Mouse (Mus musculus) neural tube, embryonic 14.5 days (tissue): ENCODE measurements at regions not wholly inside any gene's neighbourhood (a gene's known extent, or its start where the extent isn't known, plus 50 kb on each side); places are given as distances from the start of the nearest gene placed in this dataset.

Source experiments
- ATAC-seq: fragments of 200-750 bp; cut with Nextera tagmentation; 2 replicates; pipeline ENCODE4 v1.8.0; 2017; ENCODE audit warnings: low read depth, mild to moderate bottlenecking, moderate TSS enrichment, moderate library complexity
- H3K27ac ChIP-seq: fragments of 300-500 bp; sonication (generic); 2 replicates; pipeline ENCODE4 v1.5.1; 2014; ENCODE audit warnings: low read depth, mild to moderate bottlenecking, control low read depth, low read length, moderate library complexity, mixed read lengths
- H3K27me3 ChIP-seq: fragments of 300-500 bp; sonication (generic); 2 replicates; pipeline ENCODE4 v1.6.1; 2014; ENCODE audit warnings: low read length; ENCODE audit not compliant: control insufficient read depth, insufficient read depth
- H3K36me3 ChIP-seq: fragments of 300-500 bp; sonication (generic); 2 replicates; pipeline ENCODE4 v1.6.1; 2014; ENCODE audit warnings: low read length, mixed read lengths; ENCODE audit not compliant: control insufficient read depth, insufficient read depth
- H3K4me1 ChIP-seq: fragments of 300-500 bp; sonication (generic); 2 replicates; pipeline ENCODE4 v1.6.1; 2014; ENCODE audit warnings: low read length; ENCODE audit not compliant: control insufficient read depth, insufficient read depth
- H3K4me2 ChIP-seq: fragments of 300-500 bp; sonication (generic); 2 replicates; pipeline ENCODE4 v1.6.1; 2014; ENCODE audit warnings: mild to moderate bottlenecking, low read depth, low read length, control low read depth
- H3K4me3 ChIP-seq: fragments of 300-500 bp; sonication (generic); 2 replicates; pipeline ENCODE4 v1.5.1; 2014; ENCODE audit warnings: low read depth, low read length, control low read depth, mixed read lengths
- H3K9ac ChIP-seq: fragments of 300-500 bp; sonication (generic); replicated peaks from 2 replicates; pipeline ENCODE4 v1.6.1; 2014; ENCODE audit warnings: low read depth, mild to moderate bottlenecking, control low read depth, low read length, mixed read lengths
- H3K9me3 ChIP-seq: fragments of 300-500 bp; sonication (generic); 2 replicates; pipeline ENCODE4 v1.6.1; 2016; ENCODE audit warnings: low read length; ENCODE audit not compliant: control insufficient read depth
- WGBS: fragments of 180-500 bp; shearing (Covaris S2); extraction: QIAGEN DNeasy Blood & Tissue Kit; methylation state at CpG from one replicate; pipeline ENCODE4 v1.1.7; 2014; 5-methylcytosine and 5-hydroxymethylcytosine counted together

DNA sequence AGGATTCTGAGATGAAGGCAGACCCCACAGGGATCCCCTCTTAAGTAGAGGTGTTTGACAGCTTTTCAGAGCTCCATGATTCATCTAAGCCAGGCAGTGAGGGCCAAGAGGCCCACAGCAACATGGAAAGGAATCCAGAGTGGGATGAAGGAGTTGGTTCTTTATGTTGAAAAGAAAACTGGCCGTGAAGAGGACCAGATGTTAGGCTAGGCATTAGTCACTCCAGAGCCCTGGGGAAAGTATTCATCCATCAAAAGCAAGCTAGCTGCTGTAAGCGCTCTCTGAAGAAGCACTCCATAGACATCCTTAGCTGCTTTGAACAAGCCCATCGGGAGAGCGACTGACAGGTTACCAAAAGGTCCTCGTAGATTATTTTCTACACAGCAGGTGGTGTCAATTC is 383.6 kb downstream of the Cd83 start:
- H3K27ac ChIP-seq, result no peak overlapping the region
- 61% methylated on average over 5 of the region's 5 CpGs for WGBS
- no peaks in the 10 kb centered on the region for H3K27me3 ChIP-seq
- H3K36me3 ChIP-seq, result no peaks in the 10 kb centered on the region
- no peaks in the 10 kb centered on the region for H3K9me3 ChIP-seq
- no peak overlapping the region for H3K4me2 ChIP-seq
- no peak overlapping the region for H3K4me3 ChIP-seq
- H3K4me1 ChIP-seq, result no peaks in the 10 kb centered on the region
- no peak overlapping the region for H3K9ac ChIP-seq
- no peak for ATAC-seq

DNA sequence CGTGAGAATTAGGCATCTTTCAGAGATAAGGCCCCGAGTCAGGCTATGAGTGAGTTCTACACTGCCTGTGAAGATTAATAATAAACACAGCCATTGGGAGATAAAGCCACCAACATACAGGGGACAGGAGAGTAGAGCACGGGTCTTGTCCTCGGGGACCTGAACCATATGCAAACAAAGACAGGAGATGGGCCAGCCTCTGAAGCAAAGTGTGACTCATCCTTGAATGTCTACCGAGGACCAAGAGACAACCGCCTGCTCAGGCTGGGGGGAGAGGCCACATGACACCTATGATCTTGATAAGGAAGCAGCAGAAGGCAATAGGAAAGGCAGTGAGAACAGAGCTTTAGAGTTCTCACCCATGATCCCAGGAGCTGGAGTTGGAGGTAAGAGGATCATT is 387.1 kb downstream of the Cd83 start:
- ATAC-seq, result no peak
- Histone ChIP-seq H3K9me3 (no peaks in the 10 kb centered on the region), H3K4me3 (no peak overlapping the region), H3K27me3 (no peaks in the 10 kb centered on the region), H3K9ac (no peak overlapping the region), H3K4me1 (no peaks in the 10 kb centered on the region), H3K36me3 (no peaks in the 10 kb centered on the region), H3K27ac (no peak overlapping the region), H3K4me2 (no peak overlapping the region)
- 90% methylated on average over 6 of the region's 6 CpGs for WGBS

DNA sequence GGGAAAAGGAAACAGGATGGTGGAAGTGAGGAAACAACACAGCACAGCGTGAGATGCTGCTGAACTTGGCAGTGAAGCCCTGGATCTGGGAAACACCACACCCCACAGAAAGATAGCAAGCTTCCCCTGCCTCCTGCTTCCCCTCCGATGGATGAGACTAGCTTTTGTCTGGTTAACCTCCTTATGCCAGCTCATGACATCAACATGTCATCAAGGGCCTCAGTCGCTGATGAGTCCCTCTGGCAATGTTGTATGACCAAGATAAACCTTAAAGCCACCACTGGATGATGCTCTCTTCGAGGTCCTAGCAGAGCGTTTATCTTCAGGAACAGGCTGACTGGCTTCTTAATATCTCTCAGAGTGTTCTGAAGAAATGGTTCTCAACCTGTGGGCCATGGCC is 388.1 kb downstream of the Cd83 start:
- no peaks in the 10 kb centered on the region for H3K36me3 ChIP-seq
- H3K9me3 ChIP-seq, result no peaks in the 10 kb centered on the region
- no peaks in the 10 kb centered on the region for H3K27me3 ChIP-seq
- no peak for ATAC-seq
- no peak overlapping the region for H3K27ac ChIP-seq
- H3K4me2 ChIP-seq, result no peak overlapping the region
- no peaks in the 10 kb centered on the region for H3K4me1 ChIP-seq
- no peak overlapping the region for H3K9ac ChIP-seq
- 86% methylated on average over 5 of the region's 5 CpGs for WGBS
- H3K4me3 ChIP-seq, result no peak overlapping the region

DNA sequence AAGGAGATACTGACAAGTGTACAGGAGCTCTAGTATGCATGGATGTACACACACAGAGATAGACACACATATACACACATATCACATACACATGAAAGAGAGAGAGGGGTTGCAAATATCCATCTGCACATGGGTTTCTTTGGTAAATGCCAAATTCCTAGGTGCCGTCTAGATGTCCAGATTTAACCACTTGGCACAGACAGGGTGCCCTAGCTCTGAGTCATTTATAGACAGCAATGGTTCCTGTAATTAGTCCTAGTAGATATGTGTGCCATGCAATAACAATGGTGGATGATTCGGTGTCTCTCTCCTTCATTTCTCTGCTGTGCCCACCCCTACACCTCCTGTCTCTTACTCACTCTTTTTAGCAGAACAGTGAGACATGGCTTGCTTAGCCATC is 389.7 kb downstream of the Cd83 start:
- ATAC-seq, result no peak
- Histone ChIP-seq H3K4me3 (no peak overlapping the region), H3K36me3 (no peaks in the 10 kb centered on the region), H3K27me3 (no peaks in the 10 kb centered on the region), H3K4me1 (no peaks in the 10 kb centered on the region), H3K27ac (no peak overlapping the region), H3K9ac (no peak overlapping the region), H3K4me2 (no peak overlapping the region), H3K9me3 (no peaks in the 10 kb centered on the region)
- WGBS, result 86% methylated on average over 2 of the region's 2 CpGs

DNA sequence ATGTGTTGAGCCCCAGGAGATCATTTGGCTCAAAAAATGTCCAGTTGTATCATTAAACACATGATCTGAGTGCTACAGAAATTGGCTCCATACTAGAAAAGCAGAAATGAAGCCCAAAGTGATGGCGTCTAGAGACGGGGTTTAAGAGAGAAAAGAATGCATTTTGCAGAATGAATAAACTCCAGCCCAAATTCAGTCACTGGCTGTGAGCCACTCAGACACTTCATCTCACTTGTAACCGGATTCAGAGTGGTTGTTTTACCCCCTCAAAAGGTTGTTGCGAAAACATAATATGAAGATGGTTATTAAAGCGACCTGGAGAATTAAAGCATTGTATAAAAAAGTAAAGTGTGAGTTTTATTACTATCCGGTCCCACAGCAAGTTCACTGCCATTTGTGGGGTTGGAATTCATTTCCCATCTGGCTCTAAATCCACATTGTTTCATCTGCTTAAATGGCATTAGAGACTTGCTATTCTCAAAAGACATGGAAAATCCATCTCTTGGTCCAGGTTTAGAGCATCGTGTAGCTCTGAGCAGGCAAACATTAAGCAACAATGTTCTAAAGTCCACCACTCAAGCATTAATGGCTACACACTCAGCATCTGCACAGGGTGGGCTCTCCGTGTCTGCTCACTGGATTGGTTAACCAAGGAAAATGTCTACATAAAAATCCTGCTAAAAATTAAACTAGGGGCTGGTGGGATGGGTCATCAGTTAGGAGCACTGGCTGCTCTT is 390.9 kb downstream of the Cd83 start:
- no peak overlapping the region for H3K27ac ChIP-seq
- H3K27me3 ChIP-seq, result no peaks in the 10 kb centered on the region
- H3K4me3 ChIP-seq, result no peak overlapping the region
- no peak overlapping the region for H3K9ac ChIP-seq
- 90% methylated on average over 8 of the region's 8 CpGs for WGBS
- H3K4me2 ChIP-seq, result no peak overlapping the region
- no peaks in the 10 kb centered on the region for H3K36me3 ChIP-seq
- ATAC-seq, result no peak
- no peaks in the 10 kb centered on the region for H3K9me3 ChIP-seq
- no peaks in the 10 kb centered on the region for H3K4me1 ChIP-seq

DNA sequence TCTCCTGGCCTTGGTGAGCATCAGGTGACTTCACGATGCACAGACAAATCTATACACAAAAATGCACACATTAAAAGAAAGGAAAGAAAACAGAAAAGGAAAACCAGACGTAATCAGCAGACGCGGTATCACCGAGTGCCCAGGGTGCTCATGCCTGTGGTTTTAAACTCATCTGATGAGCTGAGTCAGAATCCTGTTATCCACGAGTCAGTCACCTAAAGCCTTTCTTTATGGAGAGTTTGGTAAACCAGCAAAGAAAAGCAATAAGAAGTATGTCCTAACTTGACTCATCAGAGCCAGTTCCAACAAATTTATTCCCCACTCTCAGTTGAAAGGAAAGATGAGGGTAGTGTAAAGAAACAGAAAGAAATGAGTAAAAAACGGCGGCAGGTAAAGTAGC is 391.5 kb downstream of the Cd83 start:
- H3K27me3 ChIP-seq, result no peaks in the 10 kb centered on the region
- H3K4me2 ChIP-seq, result no peak overlapping the region
- no peaks in the 10 kb centered on the region for H3K36me3 ChIP-seq
- WGBS, result 93% methylated on average over 8 of the region's 8 CpGs
- ATAC-seq, result no peak
- no peak overlapping the region for H3K4me3 ChIP-seq
- no peak overlapping the region for H3K27ac ChIP-seq
- no peaks in the 10 kb centered on the region for H3K9me3 ChIP-seq
- H3K9ac ChIP-seq, result no peak overlapping the region
- no peaks in the 10 kb centered on the region for H3K4me1 ChIP-seq

DNA sequence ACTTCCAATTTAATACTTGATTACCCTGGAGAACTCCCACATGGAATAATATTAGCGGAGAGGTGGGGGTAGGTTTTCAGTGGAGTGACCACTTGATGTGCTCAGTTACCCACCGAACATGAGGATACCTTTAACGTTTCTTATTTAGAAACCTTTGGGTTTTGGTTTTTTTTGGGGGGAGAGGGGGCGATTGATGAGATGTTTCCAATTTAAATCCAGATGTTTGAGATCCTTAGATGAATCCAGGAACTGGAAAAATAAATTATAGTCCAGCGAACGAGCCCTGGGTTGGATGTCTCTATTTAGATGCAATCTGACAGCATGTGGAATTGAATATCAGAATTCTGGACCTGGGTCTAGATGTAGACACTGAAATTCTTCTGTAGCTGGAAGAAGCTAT is 393.4 kb downstream of the Cd83 start:
- Histone ChIP-seq H3K27ac (no peak overlapping the region), H3K4me2 (no peak overlapping the region), H3K4me1 (no peaks in the 10 kb centered on the region), H3K27me3 (no peaks in the 10 kb centered on the region), H3K36me3 (no peaks in the 10 kb centered on the region), H3K9ac (no peak overlapping the region), H3K9me3 (no peaks in the 10 kb centered on the region), H3K4me3 (no peak overlapping the region)
- no peak for ATAC-seq
- 89% methylated on average over 6 of the region's 6 CpGs for WGBS

DNA sequence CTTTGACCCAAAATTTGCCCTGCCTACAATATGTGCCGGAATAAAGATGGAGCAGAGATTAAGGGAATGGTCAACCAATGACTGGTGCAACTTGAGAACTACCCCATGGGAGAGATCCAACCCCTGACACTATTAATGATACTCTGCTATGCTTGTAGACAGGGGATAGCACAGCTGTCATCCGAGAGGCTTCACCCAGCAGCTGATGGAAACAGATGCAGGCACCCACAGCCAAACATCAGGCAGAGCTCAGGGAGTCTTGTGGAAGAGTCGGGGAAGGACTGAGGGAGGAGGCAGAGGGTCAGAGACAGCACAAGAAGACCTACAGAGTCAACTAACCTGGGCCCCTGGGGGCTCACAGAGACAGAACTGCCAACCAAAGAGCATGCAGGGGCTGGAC is 395.8 kb downstream of the Cd83 start:
- H3K27me3 ChIP-seq, result no peaks in the 10 kb centered on the region
- ATAC-seq, result no peak
- H3K9me3 ChIP-seq, result no peaks in the 10 kb centered on the region
- no peaks in the 10 kb centered on the region for H3K36me3 ChIP-seq
- H3K4me3 ChIP-seq, result no peak overlapping the region
- no peak overlapping the region for H3K27ac ChIP-seq
- no peak overlapping the region for H3K9ac ChIP-seq
- no peak overlapping the region for H3K4me2 ChIP-seq
- 79% methylated on average over 3 of the region's 3 CpGs for WGBS
- no peaks in the 10 kb centered on the region for H3K4me1 ChIP-seq

DNA sequence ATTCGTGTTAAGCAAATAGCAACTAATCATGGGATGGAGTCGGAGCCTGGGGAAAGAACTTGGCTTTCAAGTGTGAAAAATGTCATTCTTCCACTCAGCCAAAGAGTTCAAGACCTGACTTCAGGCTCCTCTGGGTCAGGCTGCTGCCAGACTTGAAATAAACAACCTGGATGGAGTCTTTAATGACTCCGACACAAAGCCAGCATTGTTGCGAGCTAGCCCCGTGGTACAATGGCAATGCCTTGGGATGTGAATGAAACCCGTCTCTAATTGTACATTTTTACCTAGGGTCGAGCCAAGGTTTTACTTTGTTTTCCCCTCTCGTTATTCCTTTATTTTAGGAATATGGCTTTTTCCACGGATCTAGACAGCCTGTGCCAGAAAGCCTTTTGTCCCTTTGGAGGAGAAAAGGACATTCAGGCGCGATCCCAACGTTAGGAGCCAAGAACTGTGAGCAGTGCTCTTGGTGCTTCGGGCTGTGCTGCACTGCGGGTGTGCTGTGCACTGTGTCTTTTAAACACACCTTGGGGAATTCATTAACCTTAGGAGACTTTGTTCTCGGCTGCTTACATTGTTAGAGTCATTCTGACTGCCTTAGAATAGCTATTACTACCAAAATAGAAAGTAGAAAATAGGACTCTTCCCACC is 398.1 kb downstream of the Cd83 start:
- ATAC-seq, result no peak
- Histone ChIP-seq H3K27ac (no peak overlapping the region), H3K27me3 (no peaks in the 10 kb centered on the region), H3K4me3 (no peak overlapping the region), H3K4me2 (no peak overlapping the region), H3K36me3 (no peaks in the 10 kb centered on the region), H3K9me3 (no peaks in the 10 kb centered on the region), H3K9ac (no peak overlapping the region), H3K4me1 (no peaks in the 10 kb centered on the region)
- 8% methylated on average over 15 of the region's 15 CpGs for WGBS
